Mouse (Mus musculus): ENCODE data around the gene Pym1. TPM values are rescaled to one million over a fixed set of nuclear protein-coding genes. Genes with fewer than 3 reads are reported as not detected.
A peak's percentile ranks its signal among the peaks of the same experiment; 100 is the strongest.

Pym1 gene
- polyA plus RNA-seq, 1 experiment from 2014 or later: 15.4 TPM

DNA sequence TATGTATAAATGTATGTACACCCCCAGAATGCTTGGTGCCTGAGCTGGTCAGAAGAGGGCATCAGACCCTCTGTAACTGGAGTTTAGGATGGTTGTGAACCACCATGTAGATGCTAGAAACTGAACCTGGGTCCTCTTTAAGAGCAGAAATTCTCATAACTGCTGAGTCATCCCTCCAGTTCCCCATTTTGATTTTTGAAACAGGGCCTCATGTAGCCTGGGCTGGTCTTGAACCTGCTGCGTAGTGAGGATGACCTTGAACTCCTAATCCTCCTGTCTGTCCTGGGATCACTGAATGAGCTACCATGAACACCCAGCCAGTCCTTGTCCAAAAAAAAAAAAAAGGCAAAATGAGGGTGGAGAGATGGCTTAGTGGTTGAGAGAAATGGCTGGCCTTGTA is 45.6 kb downstream of the Pym1 start:
- Histone ChIP-seq H3K9ac (no peak overlapping the region), H3K36me3 (no peaks in the 10 kb centered on the region), H3K27ac (no peak overlapping the region), H3K4me2 (no peak overlapping the region), H3K4me3 (no peak overlapping the region), H3K9me3 (replicated peaks) (no peaks in the 10 kb centered on the region), H3K4me1 (replicated peaks) (no peaks in the 10 kb centered on the region), H3K27me3 (no peaks in the 10 kb centered on the region)
- 87% methylated on average over 1 of the region's 1 CpGs for WGBS
- ATAC-seq (replicated peaks; ENCODE audit: insufficient number of reproducible peaks, insufficient read depth, low FRiP score, low read depth): no peak

DNA sequence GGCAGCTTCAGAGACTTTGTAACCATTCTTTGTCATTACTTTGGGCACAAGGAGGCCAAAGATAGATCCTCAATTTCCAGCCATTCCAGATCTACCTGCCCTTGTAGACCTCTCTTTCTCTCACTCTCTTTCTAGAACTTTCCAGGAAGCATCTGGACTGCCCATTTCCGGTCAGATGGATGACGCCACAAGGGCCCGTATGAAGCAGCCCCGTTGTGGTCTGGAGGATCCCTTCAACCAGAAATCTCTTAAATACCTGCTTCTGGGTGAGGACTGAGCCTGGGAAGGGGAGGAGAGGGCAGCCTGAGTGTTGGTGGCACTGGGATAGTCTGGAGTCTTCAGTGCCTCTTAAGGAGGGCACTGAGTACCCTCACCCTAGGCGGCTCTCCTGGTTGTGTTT is 46.7 kb downstream of the Pym1 start:
- no peak overlapping the region for H3K4me2 ChIP-seq
- H3K4me1 ChIP-seq (replicated peaks): no peaks in the 10 kb centered on the region
- no peaks in the 10 kb centered on the region for H3K27me3 ChIP-seq
- no peaks in the 10 kb centered on the region for H3K9me3 ChIP-seq (replicated peaks)
- H3K9ac ChIP-seq: no peak overlapping the region
- no peak for ATAC-seq (replicated peaks; ENCODE audit: insufficient number of reproducible peaks, insufficient read depth, low FRiP score, low read depth)
- H3K4me3 ChIP-seq: no peak overlapping the region
- no peak overlapping the region for H3K27ac ChIP-seq
- WGBS: 83% methylated on average over 5 of the region's 5 CpGs
- H3K36me3 ChIP-seq: no peaks in the 10 kb centered on the region

DNA sequence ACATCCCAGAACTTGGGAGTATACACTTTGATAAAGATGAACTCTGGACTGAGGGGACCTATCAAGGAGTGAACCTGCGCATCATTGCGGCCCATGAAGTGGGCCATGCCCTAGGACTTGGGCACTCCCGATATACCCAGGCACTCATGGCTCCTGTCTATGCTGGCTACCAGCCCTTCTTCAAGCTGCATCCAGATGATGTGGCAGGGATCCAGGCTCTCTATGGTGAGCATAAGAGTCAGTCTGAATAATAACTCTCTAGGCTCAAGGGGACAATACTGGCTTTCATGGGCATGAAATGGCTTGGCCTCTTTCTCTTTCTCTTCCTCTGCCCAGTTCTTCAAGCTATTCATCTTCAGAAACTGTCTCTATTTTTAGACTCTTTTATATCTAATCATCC is 47.9 kb downstream of the Pym1 start:
- no peak for ATAC-seq (replicated peaks; ENCODE audit: insufficient number of reproducible peaks, insufficient read depth, low FRiP score, low read depth)
- H3K4me3 ChIP-seq: no peak overlapping the region
- H3K4me2 ChIP-seq: no peak overlapping the region
- H3K36me3 ChIP-seq: peaks cover 6% of the 10 kb centered on the region; the same call in 1 of the 2 replicates
- H3K9ac ChIP-seq: no peak overlapping the region
- no peaks in the 10 kb centered on the region for H3K9me3 ChIP-seq (replicated peaks)
- WGBS: 87% methylated on average over 3 of the region's 3 CpGs
- no peaks in the 10 kb centered on the region for H3K27me3 ChIP-seq
- H3K4me1 ChIP-seq (replicated peaks): no peaks in the 10 kb centered on the region
- no peak overlapping the region for H3K27ac ChIP-seq

DNA sequence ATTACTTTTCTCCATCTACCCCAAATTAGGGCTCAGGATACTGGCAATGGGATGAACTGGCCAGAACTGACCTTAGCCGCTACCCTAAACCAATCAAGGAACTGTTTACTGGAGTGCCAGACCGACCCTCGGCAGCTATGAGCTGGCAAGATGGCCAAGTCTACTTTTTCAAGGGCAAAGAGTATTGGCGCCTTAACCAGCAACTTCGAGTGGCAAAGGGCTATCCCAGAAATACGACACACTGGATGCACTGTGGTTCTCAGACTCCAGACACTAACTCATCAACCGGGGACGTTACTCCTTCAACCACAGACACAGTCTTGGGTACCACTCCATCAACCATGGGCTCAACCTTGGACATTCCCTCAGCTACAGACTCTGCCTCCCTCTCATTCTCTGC is 51.0 kb downstream of the Pym1 start:
- H3K27me3 ChIP-seq: no peaks in the 10 kb centered on the region
- H3K36me3 ChIP-seq: peaks cover 16% of the 10 kb centered on the region; the same call in 1 of the 2 replicates
- WGBS: 92% methylated on average over 8 of the region's 8 CpGs
- peaks cover 14% of the 10 kb centered on the region for H3K4me1 ChIP-seq (replicated peaks)
- no peaks in the 10 kb centered on the region for H3K9me3 ChIP-seq (replicated peaks)
- H3K9ac ChIP-seq: no peak overlapping the region
- no peak overlapping the region for H3K27ac ChIP-seq
- no peak for ATAC-seq (replicated peaks; ENCODE audit: insufficient number of reproducible peaks, insufficient read depth, low FRiP score, low read depth)
- no peak overlapping the region for H3K4me3 ChIP-seq
- H3K4me2 ChIP-seq: no peak overlapping the region

DNA sequence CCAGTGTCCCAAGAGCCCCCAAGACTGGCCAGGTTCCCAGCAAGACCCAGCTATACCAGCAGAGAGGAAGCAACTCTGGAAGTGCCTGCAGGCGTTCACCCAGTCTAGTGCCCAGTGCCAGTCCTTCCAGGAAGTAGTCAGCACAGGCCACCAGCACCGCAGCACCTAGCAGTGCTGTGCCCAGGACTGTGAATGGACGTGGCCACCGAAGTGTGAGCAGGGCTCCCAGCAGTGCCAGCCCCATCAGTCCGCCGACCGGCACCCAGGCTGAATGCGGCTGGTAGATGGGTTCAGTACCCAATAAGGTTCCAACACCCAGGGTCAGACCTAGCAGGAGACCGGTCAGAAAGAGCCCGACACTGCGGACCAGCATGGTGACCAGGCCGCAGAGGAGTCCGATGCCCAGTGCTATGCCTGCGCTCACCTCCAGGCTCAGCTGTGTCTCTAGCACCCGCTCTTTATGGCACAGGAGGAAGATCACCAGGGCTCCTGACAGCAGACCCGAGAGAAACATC is 54.3 kb downstream of the Pym1 start:
- H3K4me3 ChIP-seq: no peak overlapping the region
- H3K27me3 ChIP-seq: no peaks in the 10 kb centered on the region
- peak overlapping the region; percentile 93; the same call in 1 of the 2 replicates for H3K4me2 ChIP-seq
- peak overlapping the region; percentile 85; the same call in 1 of the 2 replicates for H3K9ac ChIP-seq
- H3K9me3 ChIP-seq (replicated peaks): no peaks in the 10 kb centered on the region
- peaks cover 18% of the 10 kb centered on the region; the same call in 1 of the 2 replicates for H3K36me3 ChIP-seq
- H3K27ac ChIP-seq: no peak overlapping the region
- ATAC-seq (replicated peaks; ENCODE audit: insufficient number of reproducible peaks, insufficient read depth, low FRiP score, low read depth): no peak
- H3K4me1 ChIP-seq (replicated peaks): peaks cover 26% of the 10 kb centered on the region
- 89% methylated on average over 16 of the region's 16 CpGs for WGBS

DNA sequence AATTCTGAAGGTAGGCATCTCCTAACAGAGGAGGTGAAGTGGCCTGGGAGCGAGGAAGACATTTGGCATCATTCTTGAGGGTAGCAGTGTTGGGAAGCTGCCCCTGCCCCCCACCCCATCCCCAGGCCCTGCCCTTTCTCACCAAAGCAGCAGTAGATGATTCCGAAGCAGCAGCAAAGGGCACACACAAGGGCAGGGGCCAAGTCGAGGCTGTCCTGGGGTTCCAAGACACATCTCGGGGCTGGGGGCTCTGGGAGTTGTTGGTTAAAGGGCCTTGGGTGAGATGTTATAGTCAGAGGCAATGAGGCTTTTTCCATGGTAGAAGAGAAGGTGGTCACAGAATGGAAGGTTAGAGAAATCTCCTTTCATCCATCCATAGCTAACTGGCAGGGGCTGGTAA is 55.3 kb downstream of the Pym1 start:
- H3K4me1 ChIP-seq (replicated peaks): peaks cover 35% of the 10 kb centered on the region
- WGBS: 50% methylated on average over 4 of the region's 4 CpGs
- peaks cover 18% of the 10 kb centered on the region; the same call in 1 of the 2 replicates for H3K36me3 ChIP-seq
- peak overlapping the region; percentile 93 for H3K4me2 ChIP-seq
- ATAC-seq (replicated peaks; ENCODE audit: insufficient number of reproducible peaks, insufficient read depth, low FRiP score, low read depth): no peak
- H3K9ac ChIP-seq: peak overlapping the region; percentile 85
- no peaks in the 10 kb centered on the region for H3K27me3 ChIP-seq
- peak overlapping the region; percentile 82 for H3K4me3 ChIP-seq
- H3K27ac ChIP-seq: peak overlapping the region; percentile 99
- no peaks in the 10 kb centered on the region for H3K9me3 ChIP-seq (replicated peaks)

DNA sequence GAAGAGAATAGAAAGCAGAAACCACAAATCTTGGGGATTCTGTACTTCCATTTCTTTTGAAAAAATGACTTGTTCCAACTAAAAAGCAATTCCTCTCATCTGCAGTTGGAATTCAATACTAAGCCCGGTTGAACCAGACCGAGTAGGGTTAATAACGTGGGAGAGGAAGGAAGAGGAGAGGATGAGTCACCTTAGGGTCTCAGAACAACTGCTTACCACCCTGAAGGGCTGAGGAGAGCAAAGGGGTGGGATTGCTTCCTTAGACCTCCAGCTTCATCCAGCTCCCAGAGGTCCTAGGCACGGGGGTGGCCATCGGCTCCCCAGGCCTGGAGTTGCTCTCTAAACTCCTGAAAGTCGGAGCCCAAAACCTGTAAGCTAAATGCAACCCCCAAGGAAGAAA is 55.7 kb downstream of the Pym1 start:
- peak overlapping the region; percentile 85 for H3K9ac ChIP-seq
- H3K4me2 ChIP-seq: peak overlapping the region; percentile 93
- peak overlapping the region; percentile 82 for H3K4me3 ChIP-seq
- ATAC-seq (replicated peaks; ENCODE audit: insufficient number of reproducible peaks, insufficient read depth, low FRiP score, low read depth): no peak
- H3K27ac ChIP-seq: peak overlapping the region; percentile 99
- WGBS: 8% methylated on average over 6 of the region's 6 CpGs
- no peaks in the 10 kb centered on the region for H3K9me3 ChIP-seq (replicated peaks)
- no peaks in the 10 kb centered on the region for H3K27me3 ChIP-seq
- peaks cover 19% of the 10 kb centered on the region; the same call in 1 of the 2 replicates for H3K36me3 ChIP-seq
- peaks cover 39% of the 10 kb centered on the region for H3K4me1 ChIP-seq (replicated peaks)

DNA sequence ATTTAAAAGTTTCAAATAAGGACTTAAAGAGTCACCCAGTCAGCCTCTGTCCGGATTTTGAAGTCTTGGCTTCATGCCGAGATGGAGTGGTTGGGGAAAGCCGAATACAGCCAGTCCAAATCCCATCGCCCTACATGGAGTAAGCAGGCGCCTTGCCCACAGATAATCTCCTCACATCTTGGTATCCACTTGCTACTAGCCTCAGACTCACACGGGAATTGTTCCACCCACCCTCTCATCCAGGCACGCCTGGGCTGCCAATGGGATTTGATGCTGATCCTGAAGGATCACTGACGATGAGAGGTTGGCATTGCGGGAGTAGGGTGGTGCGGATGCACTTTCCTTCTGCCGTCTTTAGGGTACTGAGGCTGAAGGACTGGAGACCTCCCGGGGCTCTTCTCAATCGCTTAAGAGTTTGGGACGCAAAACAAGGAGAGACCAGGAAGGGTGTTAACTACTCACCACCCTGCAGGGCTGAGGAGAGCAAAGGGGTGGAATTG is 56.1 kb downstream of the Pym1 start, which contains the start of gene Dnajc14:
TSS of gene Dnajc14 (plus strand) at position 292 of the 500 bp plus-strand sequence.
- 1% methylated on average over 14 of the region's 14 CpGs for WGBS
- no peak for ATAC-seq (replicated peaks; ENCODE audit: insufficient number of reproducible peaks, insufficient read depth, low FRiP score, low read depth)

DNA sequence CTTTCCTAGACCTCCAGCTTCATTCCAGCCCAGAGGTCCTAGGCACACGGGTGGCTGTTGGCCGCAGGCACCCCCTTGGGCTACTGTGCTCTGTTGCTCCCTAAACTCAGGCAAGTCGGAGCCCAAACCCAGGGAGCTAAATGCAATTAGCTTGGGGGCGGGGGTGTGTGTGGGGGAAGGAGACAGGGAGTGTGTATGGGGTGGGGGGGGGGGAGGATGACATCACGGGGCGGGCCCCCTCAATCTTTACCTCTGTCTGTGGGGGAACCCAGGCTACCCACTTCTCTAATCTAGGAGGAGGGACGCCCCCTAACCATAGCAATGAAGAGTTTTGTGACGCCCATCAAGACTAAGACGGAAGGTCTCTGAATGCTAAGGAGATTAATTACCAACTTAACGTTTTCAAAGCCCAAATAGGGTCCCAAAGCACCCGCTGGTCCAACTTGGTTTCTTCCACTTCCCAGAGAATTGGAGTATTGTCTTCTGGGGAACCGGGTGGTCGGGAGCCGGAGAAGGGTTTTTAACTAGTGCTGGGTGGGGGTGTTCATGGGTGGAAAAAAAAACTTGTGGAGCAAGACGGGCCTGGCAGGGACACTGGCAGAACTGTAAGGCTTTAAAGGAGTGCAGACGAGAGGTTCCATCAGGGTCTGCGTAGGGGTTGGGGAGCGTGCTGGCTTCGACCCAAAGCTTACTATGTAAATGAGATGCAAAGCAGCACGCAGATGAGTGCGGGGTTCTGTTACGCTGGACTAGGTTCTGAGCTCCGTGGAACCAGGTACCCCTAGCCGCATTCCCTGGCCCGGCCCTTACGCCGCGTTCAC is 56.8 kb downstream of the Pym1 start, which contains the start of gene Tmem198b:
TSS of gene Tmem198b (minus strand) at position 100 of the 821 bp plus-strand sequence.
- under 1% methylated on average over 28 of the region's 28 CpGs for WGBS

More for the DNA sequence above, 56.1 kb downstream of the Pym1 start, which contains the start of gene Dnajc14:
- Histone ChIP-seq H3K4me3 (peak within 1 kb of the TSS; percentile 82), H3K27ac (peak within 1 kb of the TSS; percentile 99), H3K4me1 (replicated peaks) (peaks cover 44% of the 10 kb centered on the region), H3K36me3 (peaks cover 24% of the 10 kb centered on the region; the same call in 1 of the 2 replicates), H3K9ac (peak within 1 kb of the TSS; percentile 85), H3K27me3 (no peaks in the 10 kb centered on the region), H3K9me3 (replicated peaks) (no peaks in the 10 kb centered on the region), H3K4me2 (peak within 1 kb of the TSS; percentile 93)

DNA sequence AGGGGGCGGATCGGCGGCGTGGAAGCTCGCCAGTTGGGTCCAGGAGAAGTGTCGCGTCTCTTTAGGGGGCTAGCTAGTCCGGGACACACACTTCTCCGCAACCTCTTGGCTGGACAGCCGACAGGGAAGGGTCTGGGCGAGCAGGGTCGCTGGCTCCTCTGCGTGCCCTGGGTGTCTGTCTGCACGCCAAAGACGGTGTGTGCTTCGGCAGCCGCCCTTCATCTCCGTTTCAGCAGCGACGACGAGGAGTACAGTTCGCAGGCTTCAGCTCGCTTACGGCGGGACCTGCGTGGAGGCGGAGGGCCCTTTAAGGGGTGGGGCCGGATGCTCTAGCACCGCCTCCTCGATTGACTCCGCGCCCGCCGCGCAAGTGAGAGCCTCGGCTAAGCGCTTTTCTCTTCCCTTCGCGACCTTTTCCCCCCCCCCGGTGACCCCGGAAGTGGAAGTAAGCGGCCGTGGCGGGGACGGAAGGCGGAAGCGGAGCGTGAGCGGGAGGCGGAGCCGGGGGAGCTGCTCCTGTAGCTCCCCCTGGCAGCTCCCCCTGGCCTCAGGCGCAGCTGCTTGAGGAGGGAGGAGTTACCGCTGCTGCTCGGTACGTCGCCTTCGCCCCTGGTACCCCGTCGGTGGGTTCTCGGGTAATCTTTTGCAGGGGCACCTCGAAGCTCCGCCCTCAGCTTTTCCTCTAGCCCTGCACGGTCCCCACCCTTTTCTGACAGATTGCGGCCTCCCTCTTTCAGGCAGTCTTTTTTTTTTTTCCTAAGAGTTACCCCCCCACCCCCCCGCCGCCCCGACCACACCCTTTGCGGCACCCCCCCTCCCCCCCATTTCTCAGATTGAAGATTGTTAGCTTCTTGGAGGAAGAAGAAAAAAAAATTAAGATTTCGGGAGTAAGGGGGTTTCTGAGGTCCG is 57.7 kb downstream of the Pym1 start:
- Histone ChIP-seq H3K36me3 (peaks cover 21% of the 10 kb centered on the region; the same call in 1 of the 2 replicates), H3K4me1 (replicated peaks) (peaks cover 50% of the 10 kb centered on the region)
- under 1% methylated on average over 63 of the region's 70 CpGs for WGBS

More for the DNA sequence above, 56.8 kb downstream of the Pym1 start, which contains the start of gene Tmem198b:
- H3K36me3 ChIP-seq: peaks cover 25% of the 10 kb centered on the region; the same call in 1 of the 2 replicates
- no peaks in the 10 kb centered on the region for H3K9me3 ChIP-seq (replicated peaks)
- peak within 1 kb of the TSS; percentile 82 for H3K4me3 ChIP-seq
- peak within 1 kb of the TSS; percentile 85 for H3K9ac ChIP-seq
- peaks cover 49% of the 10 kb centered on the region for H3K4me1 ChIP-seq (replicated peaks)
- peak; percentile 50 for ATAC-seq (replicated peaks; ENCODE audit: insufficient number of reproducible peaks, insufficient read depth, low FRiP score, low read depth)
- peak within 1 kb of the TSS; percentile 93 for H3K4me2 ChIP-seq
- H3K27ac ChIP-seq: peak within 1 kb of the TSS; percentile 99
- H3K27me3 ChIP-seq: no peaks in the 10 kb centered on the region

More for the DNA sequence above, 57.7 kb downstream of the Pym1 start:
- peak; percentile 92 for ATAC-seq (replicated peaks; ENCODE audit: insufficient number of reproducible peaks, insufficient read depth, low FRiP score, low read depth)
- H3K4me2 ChIP-seq: peak overlapping the region; percentile 93
- peak overlapping the region; percentile 82 for H3K4me3 ChIP-seq
- H3K27me3 ChIP-seq: no peaks in the 10 kb centered on the region
- H3K9me3 ChIP-seq (replicated peaks): no peaks in the 10 kb centered on the region
- peak overlapping the region; percentile 99 for H3K27ac ChIP-seq
- peak overlapping the region; percentile 85 for H3K9ac ChIP-seq

All from heart, embryonic 15.5 days (tissue).